Mouse (Mus musculus) heart, adult 2 months (tissue): ENCODE measurements around the gene Fars2. TPM values are rescaled to one million over a fixed set of nuclear protein-coding genes. Genes with fewer than 3 reads are reported as not detected.

Experiments used
- DNase-seq, 2 experiments: peaks; one replicate each; pipeline ENCODE4 v3.0.0; 2021
- H3K27ac ChIP-seq: fragments of 200-600 bp; 2 replicates; pipeline ENCODE4 v1.8.1; 2022
- H3K27me3 ChIP-seq: fragments of 200-500 bp; 2 replicates; pipeline ENCODE4 v1.6.1; 2012; ENCODE audit warnings: mild to moderate bottlenecking, low read length, inconsistent platforms, mixed read lengths; ENCODE audit not compliant: control insufficient read depth, insufficient read depth
- H3K36me3 ChIP-seq: fragments of 200-500 bp; 2 replicates; pipeline ENCODE4 v1.6.1; 2012; ENCODE audit warnings: low read length, inconsistent platforms; ENCODE audit not compliant: control insufficient read depth, insufficient read depth
- H3K4me1 ChIP-seq: fragments of 200-500 bp; 2 replicates; pipeline ENCODE4 v1.6.1; 2011; ENCODE audit warnings: low read length; ENCODE audit not compliant: control insufficient read depth, insufficient read depth
- H3K4me3 ChIP-seq: fragments of 200-600 bp; 2 replicates; pipeline ENCODE4 v1.8.1; 2022
- H3K79me2 ChIP-seq: fragments of 200-500 bp; replicated peaks from 2 replicates; pipeline ENCODE4 v1.6.1; 2012; ENCODE audit warnings: mild to moderate bottlenecking, inconsistent platforms, low read length, moderate library complexity, mixed read lengths; ENCODE audit not compliant: control insufficient read depth, insufficient read depth
- H3K9ac ChIP-seq: fragments of 200-500 bp; 2 replicates; pipeline ENCODE4 v1.6.1; 2012; ENCODE audit warnings: low read depth, mild to moderate bottlenecking, control low read depth, inconsistent platforms, low read length, mixed read lengths
- CTCF ChIP-seq: fragments of 200-600 bp; IDR thresholded peaks from 2 replicates; pipeline ENCODE4 v1.8.1; 2022; ENCODE audit warnings: antibody characterized with exemption, mild to moderate bottlenecking, moderate library complexity
- EP300 ChIP-seq: fragments of 200-500 bp; IDR thresholded peaks from 2 replicates; pipeline ENCODE4 v1.6.1; 2011; ENCODE audit warnings: low read depth, low read length, control low read depth; ENCODE audit not compliant: insufficient read depth
- POLR2A ChIP-seq: fragments of 200-500 bp; IDR thresholded peaks from 2 replicates; pipeline ENCODE4 v1.6.1; 2011; ENCODE audit warnings: mild to moderate bottlenecking, low read depth, low read length, control low read depth; ENCODE audit not compliant: insufficient read depth
- WGBS: fragments of 180-500 bp; shearing (Covaris S2); methylation state at CpG from one replicate; pipeline ENCODE4 v1.1.7; 2018; 5-methylcytosine and 5-hydroxymethylcytosine counted together
- intact Hi-C: fragments of 180-260 bp; cut with DNase I; formaldehyde crosslinking; loops from one replicate; pipeline ENCODE4 v1.15.1; 2025
- polyA plus RNA-seq: library from polyadenylated mRNA; depleted of rRNA; stranded (reverse); fragments of >200 nt; gene quantifications from 2 replicates; pipeline ENCODE4 v1.2.3, GENCODE M21; 2012
- total RNA-seq, 2 experiments: library from RNA; stranded (reverse); gene quantifications; 2 replicates each; pipeline ENCODE4 v1.2.3; 2021

The Fars2 gene
- total and polyA plus RNA-seq, 3 experiments: 73.3 to 85.7 (median 77.7) TPM

DNA sequence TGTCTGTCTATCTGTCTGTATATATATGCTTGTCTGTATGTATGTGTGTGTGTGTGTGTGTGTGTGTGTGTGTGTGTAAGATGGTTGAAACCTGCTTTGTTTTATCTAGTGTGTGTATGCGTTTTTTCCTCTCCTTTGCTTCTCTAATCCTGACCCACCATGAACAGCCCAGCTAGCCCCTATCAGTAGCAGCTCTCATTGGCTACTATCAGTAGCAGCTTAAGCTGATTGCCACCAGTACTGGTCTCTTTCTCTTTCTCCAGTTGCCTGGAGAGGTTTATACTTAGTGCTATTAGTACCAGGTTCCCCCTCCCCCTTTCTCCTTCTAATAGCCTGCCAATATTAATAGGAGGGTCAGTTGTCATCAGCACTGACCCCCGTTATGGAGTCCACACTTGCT, 144.1 kb downstream of the Fars2 start:
- Histone ChIP-seq H3K79me2 (no peaks in the 10 kb centered on the region), H3K27ac (no peak overlapping the region), H3K9ac (no peak overlapping the region), H3K4me1 (no peaks in the 10 kb centered on the region; the same call in 1 of the 2 replicates), H3K27me3 (no peaks in the 10 kb centered on the region), H3K36me3 (no peaks in the 10 kb centered on the region), H3K4me3 (no peak overlapping the region)
- intact Hi-C loops: no loop called here
- WGBS: 92% methylated on average over 2 of the region's 2 CpGs
- TF ChIP-seq POLR2A: no peak
- no peak for TF ChIP-seq CTCF
- no peak for TF ChIP-seq EP300
- no peak for DNase-seq

DNA sequence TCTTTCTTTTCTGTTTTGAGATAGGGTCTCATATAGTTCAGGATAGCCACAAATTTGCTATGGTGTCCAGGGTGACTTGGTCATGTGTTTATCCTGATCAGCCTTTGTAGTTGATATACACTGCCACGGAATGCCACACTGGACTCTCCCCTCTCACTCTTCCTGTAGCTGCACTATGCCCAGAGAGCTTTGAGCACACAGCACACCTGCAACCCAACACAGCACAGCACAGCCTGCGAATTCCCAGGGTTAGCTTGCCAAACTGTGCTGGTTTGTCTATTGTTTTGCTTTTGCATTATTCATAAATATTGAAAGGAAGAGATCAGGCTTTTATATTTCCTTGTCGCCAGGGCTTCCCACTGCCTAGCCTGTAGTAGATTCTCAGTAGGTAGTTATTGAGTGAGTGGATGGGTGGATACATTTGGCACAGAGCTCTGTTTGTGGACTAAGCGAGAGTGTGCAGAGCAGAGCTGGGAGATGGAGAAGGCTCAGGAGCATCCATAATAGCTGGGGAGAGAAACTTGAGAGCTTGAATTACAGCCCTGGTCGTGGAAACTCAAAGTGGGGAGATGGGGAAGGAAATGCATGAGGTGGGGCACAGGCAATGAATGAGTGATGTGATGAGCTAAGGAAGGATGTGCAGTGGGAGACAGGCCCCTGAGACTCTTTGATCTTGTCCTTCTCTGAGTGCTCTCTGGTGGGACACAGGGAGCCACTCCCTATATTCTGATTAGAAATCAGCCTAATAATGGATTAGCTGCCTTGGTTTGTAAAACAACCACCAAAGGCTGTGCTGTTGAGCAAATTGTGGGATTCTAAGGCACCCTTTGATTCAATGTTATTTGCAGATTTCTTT, 146.3 kb downstream of the Fars2 start:
- Histone ChIP-seq H3K27ac (no peak overlapping the region), H3K4me1 (no peaks in the 10 kb centered on the region; the same call in 1 of the 2 replicates), H3K4me3 (no peak overlapping the region), H3K27me3 (no peaks in the 10 kb centered on the region), H3K79me2 (no peaks in the 10 kb centered on the region), H3K36me3 (no peaks in the 10 kb centered on the region), H3K9ac (no peak overlapping the region)
- 61% methylated on average over 5 of the region's 5 CpGs for WGBS
- TF ChIP-seq CTCF (no peak), POLR2A (no peak), EP300 (no peak)
- no peak for DNase-seq
- intact Hi-C loops: no loop called here

DNA sequence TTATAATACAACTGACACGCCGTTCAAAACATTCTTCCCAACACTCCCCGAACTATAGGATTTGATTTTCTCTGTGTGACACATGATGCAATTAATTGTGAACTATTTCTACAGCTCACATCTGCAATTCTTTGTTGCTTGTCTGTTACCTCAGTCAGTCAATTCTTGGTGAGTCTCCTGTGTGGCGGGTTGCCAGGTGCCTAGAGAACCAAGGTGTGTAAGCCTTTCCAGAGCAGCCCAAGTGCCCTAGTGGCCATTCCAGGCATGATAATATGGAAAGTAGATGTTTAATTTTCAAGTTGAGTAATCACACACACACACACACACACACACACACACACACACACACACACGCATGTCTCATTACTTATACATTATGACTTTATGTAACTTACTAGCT, 147.2 kb downstream of the Fars2 start:
- Histone ChIP-seq H3K27me3 (no peaks in the 10 kb centered on the region), H3K4me1 (no peaks in the 10 kb centered on the region; the same call in 1 of the 2 replicates), H3K4me3 (no peak overlapping the region), H3K79me2 (no peaks in the 10 kb centered on the region), H3K27ac (no peak overlapping the region), H3K9ac (no peak overlapping the region), H3K36me3 (no peaks in the 10 kb centered on the region)
- TF ChIP-seq EP300: no peak
- TF ChIP-seq POLR2A: no peak
- no peak for TF ChIP-seq CTCF
- DNase-seq: no peak
- intact Hi-C loops: no loop called here
- WGBS: 95% methylated on average over 5 of the region's 5 CpGs

DNA sequence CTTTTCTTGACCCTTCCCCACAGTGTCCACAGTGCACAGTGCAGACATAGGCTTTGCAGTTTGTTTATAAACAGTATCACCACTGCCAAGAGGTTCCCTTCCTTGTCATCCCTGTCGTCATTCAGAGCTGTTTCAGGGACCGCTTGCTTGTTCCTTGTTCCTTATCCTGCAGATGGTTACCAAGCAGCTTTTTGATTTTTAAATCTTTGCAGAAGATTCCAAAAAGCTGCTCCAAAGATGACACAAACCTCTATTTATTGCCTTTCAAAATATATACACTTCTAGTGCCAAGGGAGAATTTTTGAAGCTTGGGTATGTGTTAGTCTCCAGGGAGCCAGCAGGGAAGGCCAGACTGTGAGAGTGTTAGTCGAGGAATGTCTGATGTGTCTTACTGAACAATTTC, 148.1 kb downstream of the Fars2 start:
- TF ChIP-seq EP300: no peak
- no peak for TF ChIP-seq POLR2A
- TF ChIP-seq CTCF: no peak
- no peaks in the 10 kb centered on the region for H3K79me2 ChIP-seq
- H3K4me1 ChIP-seq: no peaks in the 10 kb centered on the region; the same call in 1 of the 2 replicates
- no peaks in the 10 kb centered on the region for H3K27me3 ChIP-seq
- 61% methylated on average over 3 of the region's 3 CpGs for WGBS
- DNase-seq: no peak
- no peak overlapping the region for H3K4me3 ChIP-seq
- intact Hi-C loops: no loop called here
- H3K36me3 ChIP-seq: no peaks in the 10 kb centered on the region
- H3K27ac ChIP-seq: no peak overlapping the region
- no peak overlapping the region for H3K9ac ChIP-seq

DNA sequence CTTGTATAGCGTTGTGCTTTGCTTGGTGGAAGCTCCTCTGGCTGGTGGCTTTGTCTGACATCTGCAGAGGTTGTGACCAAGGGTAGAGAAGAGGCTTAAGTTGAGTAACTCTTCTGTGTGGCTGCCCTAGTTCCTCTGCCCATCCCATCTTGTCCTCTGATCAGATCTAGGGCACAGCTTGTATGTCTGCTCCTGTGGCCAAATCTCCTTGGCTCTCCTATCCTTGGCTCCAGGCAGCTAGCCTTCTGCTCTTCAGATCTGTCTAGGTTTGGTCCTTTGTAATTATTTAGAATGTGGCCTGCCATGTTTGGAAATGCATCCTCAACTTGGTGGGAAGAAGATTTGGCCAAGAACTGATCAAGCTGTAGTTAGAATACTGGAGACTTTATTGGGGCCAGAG, 150.2 kb downstream of the Fars2 start:
- no peak overlapping the region for H3K4me3 ChIP-seq
- no peak overlapping the region for H3K9ac ChIP-seq
- DNase-seq: no peak
- no peak overlapping the region for H3K27ac ChIP-seq
- H3K36me3 ChIP-seq: no peaks in the 10 kb centered on the region
- no peaks in the 10 kb centered on the region; the same call in 1 of the 2 replicates for H3K4me1 ChIP-seq
- H3K79me2 ChIP-seq: no peaks in the 10 kb centered on the region
- 100% methylated on average over 1 of the region's 1 CpGs for WGBS
- H3K27me3 ChIP-seq: no peaks in the 10 kb centered on the region
- intact Hi-C loops: no loop called here
- TF ChIP-seq POLR2A (no peak), CTCF (no peak), EP300 (no peak)

DNA sequence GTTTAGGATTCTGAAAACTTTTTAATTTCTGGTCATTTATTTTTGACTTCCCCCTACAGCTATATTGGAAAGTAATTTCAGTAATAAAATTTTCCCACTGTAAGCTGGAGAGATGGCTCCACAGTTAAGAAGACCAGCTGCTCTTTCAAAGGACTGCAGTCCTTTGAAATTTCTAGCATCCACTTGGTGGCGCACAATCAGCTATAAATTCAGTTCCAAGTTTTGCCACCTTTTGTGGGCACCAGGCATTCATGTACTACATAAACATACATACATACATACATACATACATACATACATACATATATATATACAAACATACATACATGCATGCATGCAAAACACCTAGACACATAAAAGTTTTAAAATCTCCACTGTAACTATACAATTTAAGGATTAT, 153.7 kb downstream of the Fars2 start:
- WGBS: 88% methylated on average over 1 of the region's 1 CpGs
- DNase-seq: no peak
- TF ChIP-seq CTCF (no peak), EP300 (no peak), POLR2A (no peak)
- Histone ChIP-seq H3K4me3 (no peak overlapping the region), H3K36me3 (no peaks in the 10 kb centered on the region), H3K79me2 (no peaks in the 10 kb centered on the region), H3K4me1 (peaks cover 3% of the 10 kb centered on the region), H3K9ac (no peak overlapping the region), H3K27me3 (no peaks in the 10 kb centered on the region), H3K27ac (no peak overlapping the region)
- intact Hi-C loops: no loop called here
